Mouse (Mus musculus) frontal cortex, adult 2 months (tissue): ENCODE measurements at regions not wholly inside any gene's neighbourhood (a gene's known extent, or its start where the extent isn't known, plus 50 kb on each side); places are given as distances from the start of the nearest gene placed in this dataset.
"Not testable (repeated sequence)": the region's sequence is repeated elsewhere in the genome, so short reads cannot be mapped to it uniquely, and the experiment has no call there.

Experiments used
- DNase-seq, 2 experiments: peaks; one replicate each; pipeline ENCODE4 v3.0.0; 2022; ENCODE audit warnings: low spot score in 1 of 2; ENCODE audit errors: extremely low spot score in 1 of 2

DNA sequence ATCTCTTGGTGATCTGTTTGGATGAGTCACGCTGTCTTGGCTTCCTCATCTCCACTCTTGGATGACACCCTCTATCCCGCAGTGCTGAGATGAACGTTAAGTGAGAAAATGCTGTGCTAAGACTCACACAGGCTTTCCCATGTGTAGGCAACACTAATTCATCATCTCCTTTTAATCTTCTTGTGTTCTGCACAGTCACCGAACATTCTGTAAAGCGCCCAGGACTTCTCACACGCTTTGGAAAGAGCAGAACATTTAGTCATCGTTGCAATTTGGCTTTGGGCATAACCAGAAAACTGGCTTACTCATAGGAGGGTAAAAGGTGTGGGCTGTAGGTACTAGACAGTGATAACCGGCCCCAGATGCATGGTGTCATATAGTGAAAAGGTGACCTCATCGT lies 94.9 kb downstream of the Plppr4 start:
- DNase-seq = peak; percentile 69 to 78

DNA sequence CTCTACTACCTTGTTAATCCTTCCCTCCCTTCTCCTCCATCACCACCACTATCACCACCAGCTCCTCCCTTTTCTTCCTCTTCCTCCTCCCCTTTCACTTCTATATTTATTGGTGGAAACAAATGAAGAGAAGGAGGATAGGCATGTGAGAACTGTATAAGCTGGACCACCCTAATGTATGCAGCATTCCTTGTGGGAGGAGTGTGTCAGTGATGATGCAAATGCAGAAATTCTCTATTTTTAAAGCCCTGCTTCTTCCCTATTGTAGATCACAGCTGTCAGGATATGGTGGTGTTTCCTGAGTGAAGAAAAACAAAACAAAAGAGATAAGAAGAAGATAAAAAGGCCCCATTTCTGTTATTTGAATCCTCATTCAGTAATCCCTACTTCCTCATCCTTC lies 112.8 kb downstream of the Plppr4 start:
- peak in 1 of 2 experiments; percentile 20 for DNase-seq

GRCm38 (mm10) chr3:117241810-117242209 lies 118.9 kb downstream of the Plppr4 start:
- no peak for DNase-seq

DNA sequence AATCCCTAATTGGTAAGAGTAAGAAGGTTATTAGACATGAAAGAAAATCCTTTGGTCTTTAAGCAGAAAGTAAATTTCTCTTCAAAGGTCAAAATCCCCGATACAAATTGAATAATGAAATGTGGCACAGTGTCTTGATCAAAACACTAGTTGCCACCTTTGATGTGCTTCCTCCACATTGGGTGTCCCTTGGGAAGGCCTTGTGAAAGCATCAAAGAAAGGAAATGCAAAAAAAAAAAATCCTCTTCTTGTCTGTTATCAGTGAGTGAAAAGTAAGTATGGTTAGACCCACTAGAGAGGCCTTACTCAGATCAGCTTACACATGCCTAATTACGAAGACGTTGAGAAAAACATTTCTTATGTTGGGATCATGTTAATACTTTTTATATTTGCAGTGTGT lies 134.1 kb downstream of the Plppr4 start:
- no peak for DNase-seq

DNA sequence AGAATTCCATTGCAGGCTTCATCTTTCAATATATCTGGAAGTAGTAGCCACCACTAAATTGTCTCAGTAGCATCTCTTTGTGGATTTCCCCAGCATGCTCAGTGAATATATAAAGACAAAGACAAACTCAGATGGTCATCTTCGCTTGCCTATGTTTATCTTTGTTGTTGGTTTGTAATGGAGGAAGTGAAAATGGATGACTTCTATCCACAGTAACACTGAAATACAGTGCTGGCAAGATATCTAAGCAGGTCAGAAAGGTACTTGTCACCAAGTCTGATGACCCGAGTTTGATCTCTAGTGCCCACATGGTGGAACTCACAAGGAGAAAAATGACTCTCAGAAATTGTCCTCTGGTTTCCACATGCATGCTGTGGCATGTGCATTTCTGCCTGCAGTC lies 135.6 kb downstream of the Plppr4 start:
- no peak for DNase-seq

- DNase-seq = peak in 1 of 2 experiments; percentile 52
Measured at GRCm38 (mm10) chr3:117217952-117218351, 142.7 kb downstream of the Plppr4 start.

DNA sequence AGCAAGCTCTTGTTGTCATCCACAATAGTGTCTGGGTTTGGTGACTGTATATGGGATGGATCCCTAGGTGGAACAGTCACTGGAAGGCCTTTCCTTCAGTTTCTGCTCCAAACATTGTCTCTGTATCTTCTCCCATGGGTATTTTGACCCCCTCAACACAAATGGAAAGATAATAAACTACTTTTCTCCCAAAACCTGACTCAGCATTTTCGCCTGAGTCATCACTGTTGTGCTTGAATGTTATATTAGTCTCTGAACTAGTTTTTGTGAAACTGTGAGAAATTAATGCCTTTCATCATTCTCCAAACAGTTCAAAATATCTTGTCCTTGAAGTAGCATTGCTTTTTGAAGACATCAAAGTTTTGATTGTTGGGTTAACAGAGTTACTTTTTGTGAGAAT lies 168.8 kb downstream of the Plppr4 start:
- DNase-seq = no peak

DNA sequence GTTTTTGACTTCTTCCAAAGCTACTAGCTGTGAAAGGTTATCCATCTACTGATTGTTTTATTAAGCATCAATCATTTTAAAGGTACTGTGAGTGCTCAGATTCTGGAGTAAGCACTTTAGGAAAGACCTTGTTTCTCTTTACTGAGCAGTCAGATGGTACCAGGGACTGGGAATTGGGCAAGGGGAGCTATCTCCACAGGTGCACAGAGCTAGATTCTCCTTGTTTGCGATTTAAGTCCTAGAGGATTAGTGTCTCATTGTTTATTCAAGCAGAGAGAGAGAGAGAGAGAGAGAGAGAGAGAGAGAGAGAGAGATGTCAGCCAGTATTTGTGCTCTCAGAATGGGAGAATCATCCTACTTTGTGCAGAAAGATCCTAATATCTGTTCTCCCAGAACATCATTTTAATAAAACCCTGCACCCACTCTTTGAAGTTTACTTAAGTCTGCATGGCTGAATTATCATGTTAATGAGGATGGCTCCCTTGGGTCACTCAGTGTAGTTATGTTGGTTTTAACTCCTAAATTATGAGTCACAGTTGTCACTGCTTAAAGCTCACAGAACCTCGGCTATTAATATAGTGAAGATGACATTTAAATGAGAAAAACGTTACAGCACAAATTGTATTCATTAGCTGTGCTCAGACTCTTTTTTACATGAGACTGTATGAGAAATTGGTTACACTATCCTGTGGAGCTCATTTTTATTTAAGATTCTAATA lies 171.7 kb downstream of the Plppr4 start:
- DNase-seq = no peak

DNA sequence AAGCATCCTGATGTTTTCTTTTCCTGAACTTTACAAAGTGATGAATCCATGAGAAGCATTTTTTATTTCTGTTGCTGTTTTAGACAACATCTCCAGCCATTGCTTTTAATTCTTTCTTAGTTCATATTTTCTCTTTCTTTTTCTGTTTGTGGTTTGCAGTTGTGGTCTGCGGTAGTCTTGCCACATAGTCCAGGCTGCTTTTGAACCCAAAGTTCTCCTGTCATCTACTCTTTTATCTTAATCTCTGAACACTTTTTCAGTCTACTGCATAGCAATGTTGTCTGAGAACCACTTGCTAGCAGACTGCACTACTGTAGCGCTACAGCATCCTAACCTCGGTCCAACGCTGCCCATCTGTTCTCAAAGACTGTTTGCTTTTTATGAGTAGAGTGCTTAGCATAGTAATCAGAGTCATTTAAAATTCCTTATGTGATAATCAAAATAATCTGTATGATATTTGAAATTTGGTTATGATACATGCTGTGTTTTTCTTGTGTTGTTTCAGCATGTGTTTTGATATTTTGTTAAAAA lies 177.0 kb downstream of the Plppr4 start:
- no peak for DNase-seq

- peak; percentile 24 to 64 for DNase-seq
Measured at GRCm38 (mm10) chr3:117169740-117170139, 190.9 kb downstream of the Plppr4 start.

DNA sequence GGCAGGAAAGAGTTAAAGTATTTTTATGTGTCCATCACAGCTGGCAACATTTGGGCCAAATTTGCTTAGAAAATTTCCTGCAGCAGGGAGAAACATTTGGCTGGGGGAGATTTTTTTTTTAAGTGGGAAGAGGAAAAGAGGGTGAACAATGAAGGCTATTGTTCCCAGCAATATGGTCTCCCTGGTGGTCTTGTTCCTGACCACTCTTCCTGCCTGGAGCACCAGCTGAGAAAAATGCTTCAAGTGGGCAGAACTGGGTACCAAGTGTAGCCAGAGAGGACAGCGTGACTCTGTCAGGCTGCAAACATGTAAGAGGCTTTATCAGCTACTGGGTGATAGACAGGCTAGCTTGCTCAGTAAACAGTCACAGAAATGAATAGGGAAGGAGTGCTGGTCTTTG lies 194.3 kb upstream of the Palmd start:
- DNase-seq = no peak

- DNase-seq = not testable (repeated sequence)
Measured at GRCm38 (mm10) chr3:117160689-117161088, 191.9 kb upstream of the Palmd start.

DNA sequence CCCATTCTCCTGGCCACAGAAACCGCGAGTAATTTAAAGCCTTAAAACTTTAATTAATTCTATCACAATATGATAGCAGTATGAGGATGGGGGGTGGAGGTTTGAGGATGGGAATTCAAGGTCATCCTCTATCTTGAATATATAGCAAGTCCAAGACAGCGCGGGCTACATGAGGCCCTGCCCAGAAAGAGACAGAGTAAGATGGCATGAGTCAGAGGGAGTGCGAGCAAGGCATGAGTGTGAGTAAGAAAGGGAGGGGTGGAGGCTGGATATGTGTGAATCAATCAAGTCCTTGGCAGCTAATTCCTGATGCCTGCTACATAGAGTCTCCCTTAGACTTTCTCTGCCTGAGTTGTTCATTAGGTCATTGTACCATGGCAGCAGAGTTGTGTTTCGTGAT lies 186.5 kb upstream of the Palmd start:
- peak in 1 of 2 experiments; percentile 3 for DNase-seq

DNA sequence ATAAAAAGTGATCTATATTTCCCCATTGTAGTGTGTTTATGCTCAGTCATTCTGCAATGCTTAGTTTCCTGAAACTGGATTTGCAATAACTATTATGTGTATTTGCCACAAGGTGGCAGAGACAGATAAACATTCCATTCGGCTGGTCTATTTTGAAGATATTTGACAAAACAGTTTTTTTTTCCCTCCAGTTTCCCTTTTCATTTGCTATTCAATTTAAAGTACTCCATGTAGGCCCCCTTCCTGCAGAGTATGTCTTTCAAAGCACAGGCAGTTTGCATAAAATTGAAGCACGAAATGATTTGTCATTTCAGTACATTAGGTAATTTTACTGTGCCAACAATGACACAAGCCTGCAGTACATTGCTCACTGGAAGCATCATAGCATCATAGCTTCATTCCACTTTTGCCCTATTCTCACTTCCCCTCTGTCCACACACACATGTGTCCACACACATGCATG lies 184.3 kb upstream of the Palmd start:
- DNase-seq = peak in 1 of 2 experiments; percentile 55

DNA sequence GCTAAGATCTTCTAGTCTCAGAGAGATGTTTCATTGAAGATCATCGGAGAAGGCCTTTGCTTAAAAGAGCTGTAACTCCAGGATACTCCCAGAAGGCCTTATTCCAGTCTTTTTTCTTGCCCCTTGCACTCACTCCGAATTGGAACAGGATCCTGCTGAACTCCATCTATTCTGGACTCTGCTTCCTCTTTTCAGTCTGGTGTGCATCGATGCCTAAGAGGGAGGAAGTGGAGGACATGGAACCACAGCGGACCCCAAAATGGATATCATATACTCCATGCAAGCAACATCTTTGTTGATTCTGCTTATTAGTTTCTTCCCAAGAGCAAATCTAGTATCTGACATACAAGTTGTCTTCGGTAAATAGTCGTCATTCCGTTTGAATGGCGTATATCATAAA lies 183.6 kb upstream of the Palmd start:
- no peak for DNase-seq

DNA sequence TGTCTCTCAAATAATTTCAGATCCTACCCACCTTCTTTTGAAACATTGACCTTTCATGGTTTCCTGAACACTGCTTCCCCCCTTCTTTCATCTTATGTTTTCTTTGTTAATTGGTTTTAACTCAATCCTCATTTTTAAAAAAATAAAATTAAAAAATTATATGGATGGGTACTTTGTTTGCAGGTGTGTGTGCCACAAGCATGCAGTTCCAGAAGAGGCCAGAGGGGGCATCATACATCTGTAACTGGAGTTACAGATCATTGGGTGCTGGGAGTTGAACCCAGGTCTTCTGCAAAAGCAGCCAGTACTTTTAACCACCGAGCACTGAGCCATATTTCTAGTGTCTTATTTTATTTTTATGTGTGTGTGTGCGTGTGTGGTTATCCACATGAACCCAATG lies 178.6 kb upstream of the Palmd start:
- no peak for DNase-seq

- no peak for DNase-seq
Measured at GRCm38 (mm10) chr3:117139835-117140234, 171.0 kb upstream of the Palmd start.

DNA sequence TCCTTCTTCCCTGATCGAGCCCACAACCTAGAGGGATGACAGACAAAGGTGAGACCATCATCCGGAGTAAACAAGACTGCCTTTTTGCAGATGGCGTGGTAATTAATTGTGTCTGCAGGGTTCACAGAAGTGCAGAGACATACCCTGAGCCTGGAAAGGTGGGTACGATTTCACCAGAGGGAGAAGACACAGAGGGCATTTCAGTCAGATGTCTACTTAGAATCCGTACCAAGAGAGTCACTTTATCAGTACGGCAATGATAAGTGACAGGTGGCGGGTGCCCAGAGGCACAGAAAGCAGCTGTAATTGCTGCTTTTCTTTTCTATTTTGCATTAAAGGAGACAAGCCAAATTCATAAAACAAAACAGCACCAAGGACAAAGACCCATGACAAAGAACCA lies 169.9 kb upstream of the Palmd start:
- no peak for DNase-seq

DNA sequence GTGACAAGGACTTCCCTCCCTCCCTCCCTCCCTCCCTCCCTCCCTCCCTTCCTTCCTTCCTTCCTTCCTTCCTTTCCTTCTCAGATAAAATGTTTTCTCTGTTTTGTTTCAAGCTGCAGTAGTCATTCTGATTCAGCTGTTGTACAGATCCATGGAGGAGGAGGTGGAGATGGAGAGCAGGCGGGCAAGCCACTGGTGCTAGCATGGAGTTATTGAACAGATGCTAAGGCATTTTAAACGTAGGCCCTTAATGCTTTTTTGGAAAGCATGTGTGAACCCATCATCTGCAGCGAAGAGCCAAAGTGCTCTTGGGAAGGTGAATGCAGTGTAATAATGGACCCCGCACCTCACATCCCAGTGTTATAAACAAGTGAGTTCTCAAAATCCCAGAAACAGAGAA lies 164.1 kb upstream of the Palmd start:
- DNase-seq = peak; percentile 34 to 43

- peak; percentile 42 to 73 for DNase-seq
Measured at GRCm38 (mm10) chr3:117122211-117122610, 153.4 kb upstream of the Palmd start.

GRCm38 (mm10) chr3:117120086-117121055 lies 151.6 kb upstream of the Palmd start:
- DNase-seq = peak; percentile 44 to 88
